Mouse (Mus musculus) skeletal muscle tissue, adult 2 months (tissue): ENCODE results near the gene Nostrin.

ENCODE experiments used
- DNase-seq: peaks from one replicate; pipeline ENCODE4 v3.0.0-alpha.2; 2012; ENCODE audit warnings: low read depth, low spot score

Gene Nostrin

GRCm38 (mm10) chr2:69193555-69193954 lies 58.0 kb downstream of the Nostrin start:
- no peak for DNase-seq

- DNase-seq = no peak
Observed at GRCm38 (mm10) chr2:69205185-69205584, 69.6 kb downstream of the Nostrin start.

GRCm38 (mm10) chr2:69205791-69206351 lies 70.3 kb downstream of the Nostrin start, which contains the start of gene Spc25:
TSS of gene Spc25 (minus strand) at chr2:69206194.
- peak; percentile 92 for DNase-seq

GRCm38 (mm10) chr2:69206523-69206922 lies 70.9 kb downstream of the Nostrin start:
- no peak for DNase-seq

GRCm38 (mm10) chr2:69209684-69210083 lies 74.1 kb downstream of the Nostrin start:
- no peak for DNase-seq

GRCm38 (mm10) chr2:69210773-69211172 lies 75.2 kb downstream of the Nostrin start, which contains the start of gene G6pc2:
TSS of gene G6pc2 (plus strand) at chr2:69211073.
- DNase-seq = no peak

GRCm38 (mm10) chr2:69212652-69213051 lies 77.1 kb downstream of the Nostrin start:
- DNase-seq = no peak

- no peak for DNase-seq
Observed at GRCm38 (mm10) chr2:69215242-69215641, 79.6 kb downstream of the Nostrin start.

- DNase-seq = no peak
Observed at GRCm38 (mm10) chr2:69221868-69222416, 86.3 kb downstream of the Nostrin start.

- no peak for DNase-seq
Observed at GRCm38 (mm10) chr2:69222815-69223214, 87.2 kb downstream of the Nostrin start.

GRCm38 (mm10) chr2:69224724-69225123 lies 89.1 kb downstream of the Nostrin start:
- DNase-seq = no peak

GRCm38 (mm10) chr2:69226876-69227275 lies 91.3 kb downstream of the Nostrin start:
- DNase-seq = no peak

GRCm38 (mm10) chr2:69228635-69229034 lies 93.0 kb downstream of the Nostrin start:
- no peak for DNase-seq

- DNase-seq = no peak
Observed at GRCm38 (mm10) chr2:69230137-69230536, 94.5 kb downstream of the Nostrin start.

GRCm38 (mm10) chr2:69232101-69232500 lies 96.5 kb downstream of the Nostrin start:
- no peak for DNase-seq

GRCm38 (mm10) chr2:69234976-69235678 lies 99.5 kb downstream of the Nostrin start:
- DNase-seq = no peak
